Mouse (Mus musculus) MEL (cell line): ENCODE results near the gene Hnrnpll. TPM values are rescaled to one million over a fixed set of nuclear protein-coding genes. Genes with fewer than 3 reads are reported as not detected.

Experiments
- DNase-seq: peaks from one replicate; pipeline ENCODE4 v3.0.0; 2011; ENCODE audit warnings: low read depth, low spot score
- H3K27ac ChIP-seq: 2 replicates; pipeline ENCODE4 v1.5.1; 2012; ENCODE audit warnings: low read depth, mild to moderate bottlenecking, control low read depth, low read length, moderate library complexity; ENCODE audit not compliant: control insufficient read depth
- H3K27me3 ChIP-seq, 2 experiments: fragments of 150-350 bp in 1 of 2; sonication (generic) in 1 of 2; 2 replicates each; pipeline ENCODE4 v1.6.1; 2012; ENCODE audit warnings: low read length in 2 of 2, mild to moderate bottlenecking in 2 of 2, improper control_type of control experiment in 1 of 2, moderate library complexity in 1 of 2; ENCODE audit not compliant: insufficient read depth in 2 of 2, control insufficient read depth in 1 of 2
- H3K36me3 ChIP-seq, 2 experiments: 2 replicates each; pipeline ENCODE4 v1.6.1; 2012 to 2014; ENCODE audit warnings: low read length in 2 of 2, improper control_type of control experiment in 1 of 2, inconsistent platforms in 1 of 2, mild to moderate bottlenecking in 1 of 2; ENCODE audit not compliant: insufficient read depth in 2 of 2, control insufficient read depth in 1 of 2
- H3K4me1 ChIP-seq, 2 experiments: fragments of 150-350 bp in 1 of 2; sonication (generic) in 1 of 2; 2 replicates each; pipeline ENCODE4 v1.6.1; 2012; ENCODE audit warnings: low read length in 2 of 2, improper control_type of control experiment in 1 of 2, mild to moderate bottlenecking in 1 of 2; ENCODE audit not compliant: insufficient read depth in 2 of 2, control insufficient read depth in 1 of 2
- H3K4me3 ChIP-seq, 2 experiments: fragments of 150-350 bp in 1 of 2; sonication (generic) in 1 of 2; 2 replicates each; pipeline ENCODE4 v1.5.1; 2012; ENCODE audit warnings: low read depth in 2 of 2, low read length in 2 of 2, mild to moderate bottlenecking in 2 of 2, moderate library complexity in 2 of 2, control low read depth in 1 of 2, improper control_type of control experiment in 1 of 2; ENCODE audit not compliant: control insufficient read depth in 1 of 2, insufficient read depth in 1 of 2
- H3K79me2 ChIP-seq: 2 replicates; pipeline ENCODE4 v1.6.1; 2012; ENCODE audit warnings: mild to moderate bottlenecking, low read length, moderate library complexity; ENCODE audit not compliant: control insufficient read depth, poor library complexity, insufficient read depth
- H3K9ac ChIP-seq: 2 replicates; pipeline ENCODE4 v1.6.1; 2012; ENCODE audit warnings: low read depth, mild to moderate bottlenecking, control low read depth, low read length, moderate library complexity; ENCODE audit not compliant: control insufficient read depth, poor library complexity, severe bottlenecking
- H3K9me3 ChIP-seq: fragments of 150-350 bp; sonication (generic); replicated peaks from 2 replicates; pipeline ENCODE4 v1.6.1; 2012; ENCODE audit warnings: mild to moderate bottlenecking, low read length, improper control_type of control experiment, moderate library complexity; ENCODE audit not compliant: insufficient read depth
- BHLHE40 ChIP-seq: IDR thresholded peaks from 2 replicates; pipeline ENCODE4 v1.6.1; 2012; ENCODE audit warnings: low read depth, mild to moderate bottlenecking, inconsistent platforms, low read length, improper control_type of control experiment, borderline replicate concordance
- CHD1 ChIP-seq: IDR thresholded peaks from 2 replicates; pipeline ENCODE4 v1.6.1; 2012; ENCODE audit warnings: low read depth, mild to moderate bottlenecking, inconsistent platforms, low read length, improper control_type of control experiment
- E2F4 ChIP-seq: IDR thresholded peaks from 2 replicates; pipeline ENCODE4 v1.6.1; 2011; ENCODE audit warnings: low read depth, low read length, improper control_type of control experiment, borderline replicate concordance
- ELF1 ChIP-seq: IDR thresholded peaks from 2 replicates; pipeline ENCODE4 v1.6.1; 2014; ENCODE audit warnings: low read depth, mild to moderate bottlenecking, inconsistent platforms, low read length, improper control_type of control experiment, moderate library complexity
- ETS1 ChIP-seq: IDR thresholded peaks from 2 replicates; pipeline ENCODE4 v1.6.1; 2012; ENCODE audit warnings: low read depth, mild to moderate bottlenecking, inconsistent platforms, low read length, improper control_type of control experiment, moderate library complexity
- GABPA ChIP-seq: IDR thresholded peaks from 2 replicates; pipeline ENCODE4 v1.6.1; 2012; ENCODE audit warnings: low read depth, mild to moderate bottlenecking, inconsistent platforms, low read length, improper control_type of control experiment, moderate library complexity
- GATA1 ChIP-seq: IDR thresholded peaks from 2 replicates; pipeline ENCODE4 v1.6.1; 2011; ENCODE audit warnings: low read depth, low read length, improper control_type of control experiment
- MAX ChIP-seq: IDR thresholded peaks from 2 replicates; pipeline ENCODE4 v1.6.1; 2011; ENCODE audit warnings: low read length, improper control_type of control experiment
- MAZ ChIP-seq: IDR thresholded peaks from 2 replicates; pipeline ENCODE4 v1.6.1; 2012; ENCODE audit warnings: low read depth, mild to moderate bottlenecking, inconsistent platforms, low read length, improper control_type of control experiment
- MEF2A ChIP-seq: IDR thresholded peaks from 2 replicates; pipeline ENCODE4 v1.6.1; 2014; ENCODE audit warnings: low read depth, mild to moderate bottlenecking, inconsistent platforms, low read length, improper control_type of control experiment; ENCODE audit not compliant: poor library complexity, insufficient replicate concordance, severe bottlenecking; ENCODE audit errors: extremely low read depth
- MXI1 ChIP-seq: IDR thresholded peaks from 2 replicates; pipeline ENCODE4 v1.6.1; 2011; ENCODE audit warnings: mild to moderate bottlenecking, low read depth, low read length, improper control_type of control experiment
- MYB ChIP-seq: IDR thresholded peaks from 2 replicates; pipeline ENCODE4 v1.6.1; 2011; ENCODE audit warnings: mild to moderate bottlenecking, low read depth, low read length, improper control_type of control experiment
- NELFE ChIP-seq: IDR thresholded peaks from 2 replicates; pipeline ENCODE4 v1.6.1; 2011; ENCODE audit warnings: low read depth, low read length, improper control_type of control experiment
- POLR2AphosphoS5 ChIP-seq: IDR thresholded peaks from 2 replicates; pipeline ENCODE4 v1.6.1; 2012; ENCODE audit warnings: low read depth, borderline replicate concordance, mild to moderate bottlenecking, inconsistent platforms, low read length, moderate library complexity, mixed read lengths
- RCOR1 ChIP-seq: IDR thresholded peaks from 2 replicates; pipeline ENCODE4 v1.6.1; 2012; ENCODE audit warnings: low read depth, mild to moderate bottlenecking, inconsistent platforms, low read length, improper control_type of control experiment
- SMC3 ChIP-seq: IDR thresholded peaks from 2 replicates; pipeline ENCODE4 v1.6.1; 2011; ENCODE audit warnings: low read depth, low read length, improper control_type of control experiment
- TAL1 ChIP-seq: IDR thresholded peaks from 2 replicates; pipeline ENCODE4 v1.6.1; 2012; ENCODE audit warnings: mild to moderate bottlenecking, inconsistent platforms, low read length, moderate library complexity, mixed read lengths
- TBP ChIP-seq: IDR thresholded peaks from 2 replicates; pipeline ENCODE4 v1.8.0; 2011; ENCODE audit warnings: low read depth, low read length, improper control_type of control experiment
- UBTF ChIP-seq: IDR thresholded peaks from 2 replicates; pipeline ENCODE4 v1.6.1; 2012; ENCODE audit warnings: low read depth, mild to moderate bottlenecking, inconsistent platforms, low read length, improper control_type of control experiment, moderate library complexity, borderline replicate concordance; ENCODE audit not compliant: insufficient read depth
- ZC3H11A ChIP-seq: IDR thresholded peaks from 2 replicates; pipeline ENCODE4 v1.6.1; 2012; ENCODE audit warnings: low read depth, mild to moderate bottlenecking, inconsistent platforms, low read length, improper control_type of control experiment
- ZKSCAN1 ChIP-seq: IDR thresholded peaks from 2 replicates; pipeline ENCODE4 v1.6.1; 2012; ENCODE audit warnings: low read depth, mild to moderate bottlenecking, inconsistent platforms, low read length, improper control_type of control experiment, moderate library complexity
- ZMIZ1 ChIP-seq: IDR thresholded peaks from 2 replicates; pipeline ENCODE4 v1.6.1; 2012; ENCODE audit warnings: low read depth, mild to moderate bottlenecking, inconsistent platforms, low read length, improper control_type of control experiment, moderate library complexity
- polyA plus RNA-seq, 2 experiments: library from polyadenylated mRNA; stranded (reverse) in 1 of 2; unstranded in 1 of 2; fragments of >175 nt in 1 of 2; fragments of >200 nt in 1 of 2; gene quantifications; 2 replicates each; pipeline versions ENCODE4 v1.2.1 to v1.2.4; 2012; ENCODE audit warnings: low replicate concordance in 2 of 2, low read depth in 1 of 2; ENCODE audit not compliant: insufficient read length in 2 of 2, insufficient read depth in 1 of 2, missing spikeins in 1 of 2
- total RNA-seq: library from RNA; depleted of rRNA; stranded (reverse); fragments of 300-350 nt; gene quantifications from 2 replicates; pipeline ENCODE4 v1.2.3, GENCODE M21; 2012

Hnrnpll gene
- total and polyA plus RNA-seq, 3 experiments, result 48.7 to 142 (median 77.7) TPM

DNA sequence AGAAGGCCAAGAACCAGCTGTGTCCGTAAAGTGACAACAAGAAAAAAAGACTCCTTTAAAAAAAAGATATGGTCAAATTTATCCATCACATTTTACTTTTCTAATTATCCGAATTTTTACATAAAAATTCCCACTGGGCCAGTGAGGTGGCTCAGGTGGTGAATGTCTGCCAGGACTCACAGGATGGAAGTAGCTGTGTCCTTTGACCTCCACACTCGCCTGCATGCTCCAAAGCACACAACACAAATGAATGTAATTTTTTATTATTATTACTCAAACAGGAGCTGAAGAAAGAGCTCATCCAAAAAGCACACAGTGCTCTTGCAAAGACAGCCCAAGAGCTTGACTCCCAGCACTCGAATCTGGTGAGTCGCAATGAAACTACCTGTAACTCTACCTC lies 2.0 kb downstream of the Hnrnpll start:
- TF ChIP-seq ZC3H11A (no peak), TAL1 (no peak), TBP (no peak), MXI1 (no peak), SMC3 (no peak), MAZ (no peak), UBTF (no peak)
- peak overlapping the region; percentile 99 for H3K9ac ChIP-seq
- no peaks in the 10 kb centered on the region for H3K27me3 ChIP-seq
- peak overlapping the region; percentile 87 to 98 for H3K4me3 ChIP-seq
- H3K79me2 ChIP-seq, result peaks cover 63% of the 10 kb centered on the region
- H3K9me3 ChIP-seq, result no peaks in the 10 kb centered on the region
- H3K27ac ChIP-seq, result no peak overlapping the region
- H3K4me1 ChIP-seq, result peaks cover 14 to 15% of the 10 kb centered on the region in 2 experiments
- peak; percentile 43 for DNase-seq
- peaks cover 8 to 36% of the 10 kb centered on the region in 2 experiments for H3K36me3 ChIP-seq

DNA sequence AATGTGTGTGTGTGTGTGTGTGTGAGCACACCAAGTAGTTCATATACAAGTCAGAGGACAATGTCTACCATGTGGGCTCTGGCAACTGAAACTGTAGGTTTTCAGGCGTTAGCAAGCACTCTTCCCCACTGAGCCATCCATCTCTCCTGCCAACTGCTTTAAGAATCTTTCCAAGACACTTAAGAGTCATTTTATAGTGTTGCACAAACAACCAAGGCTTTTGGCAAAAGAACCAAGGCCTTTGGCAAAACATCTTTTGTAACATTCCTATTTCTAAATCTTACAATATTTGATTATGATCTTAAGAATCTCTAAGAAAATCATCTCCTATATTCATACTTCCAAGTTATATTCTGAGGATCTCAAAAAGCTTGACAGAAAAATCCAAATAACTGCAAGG lies 2.4 kb downstream of the Hnrnpll start:
- Histone ChIP-seq H3K4me1 (peaks cover 14 to 15% of the 10 kb centered on the region in 2 experiments), H3K9ac (peak overlapping the region; percentile 99), H3K27me3 (no peaks in the 10 kb centered on the region), H3K36me3 (peaks cover 9 to 33% of the 10 kb centered on the region in 2 experiments), H3K4me3 (peak overlapping the region; percentile 87 to 98), H3K9me3 (no peaks in the 10 kb centered on the region), H3K79me2 (peaks cover 65% of the 10 kb centered on the region), H3K27ac (no peak overlapping the region)
- DNase-seq, result peak; percentile 38
- no peak for TF ChIP-seq ZC3H11A

DNA sequence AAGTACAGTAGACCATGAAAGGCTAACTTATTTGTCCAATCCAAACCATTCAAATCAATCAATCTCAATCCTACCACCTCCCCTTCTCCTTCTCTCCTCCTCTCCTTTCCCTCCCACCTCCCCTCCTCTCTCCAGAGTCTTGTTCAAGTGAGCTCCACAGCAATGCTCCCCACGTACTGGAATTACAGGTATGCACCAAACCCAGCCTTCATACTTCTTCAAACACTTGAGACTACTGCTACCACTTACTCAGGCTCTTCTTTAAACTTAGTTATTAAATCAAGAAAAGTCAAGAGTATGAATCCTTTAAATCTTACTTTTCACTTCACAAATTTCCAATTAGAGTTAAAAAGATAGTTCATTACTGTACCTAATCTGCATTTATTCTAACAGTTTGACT lies 3.6 kb downstream of the Hnrnpll start:
- Histone ChIP-seq H3K27me3 (no peaks in the 10 kb centered on the region), H3K9ac (no peak overlapping the region), H3K79me2 (peaks cover 72% of the 10 kb centered on the region), H3K27ac (no peak overlapping the region), H3K4me1 (peaks cover 14 to 15% of the 10 kb centered on the region in 2 experiments), H3K36me3 (peaks cover 11 to 31% of the 10 kb centered on the region in 2 experiments), H3K4me3 (no peak overlapping the region; a peak in 1 of 4 replicates), H3K9me3 (no peaks in the 10 kb centered on the region)
- DNase-seq, result no peak
- TF ChIP-seq NELFE (no peak), GATA1 (no peak), MYB (no peak), GABPA (no peak), ETS1 (no peak), POLR2AphosphoS5 (no peak), E2F4 (no peak), ZKSCAN1 (no peak), MEF2A (no peak), BHLHE40 (no peak), RCOR1 (no peak), ZC3H11A (no peak), UBTF (no peak), CHD1 (no peak), TBP (no peak), MAX (no peak), ELF1 (no peak), SMC3 (no peak), ZMIZ1 (no peak)
